Mouse (Mus musculus): Measurements from ENCODE around the gene Chl1. TPM values are rescaled to one million over a fixed set of nuclear protein-coding genes. Genes with fewer than 3 reads are reported as not detected.
A peak's percentile ranks its signal among the peaks of the same experiment; 100 is the strongest.

Chl1 gene
- total RNA-seq (2021), result 1 to 10 TPM; 5.8 to 8.8 TPM
- long read RNA-seq, experiment 1, partial matches to known transcripts, result 0 of 3 reads
- long read RNA-seq, experiment 1, other reads (novel, unspliced or antisense), result 3 of 3 reads
- long read RNA-seq, experiment 2, partial matches to known transcripts, result 0 of 1 reads
- long read RNA-seq, experiment 2, other reads (novel, unspliced or antisense), result 1 of 1 reads

DNA sequence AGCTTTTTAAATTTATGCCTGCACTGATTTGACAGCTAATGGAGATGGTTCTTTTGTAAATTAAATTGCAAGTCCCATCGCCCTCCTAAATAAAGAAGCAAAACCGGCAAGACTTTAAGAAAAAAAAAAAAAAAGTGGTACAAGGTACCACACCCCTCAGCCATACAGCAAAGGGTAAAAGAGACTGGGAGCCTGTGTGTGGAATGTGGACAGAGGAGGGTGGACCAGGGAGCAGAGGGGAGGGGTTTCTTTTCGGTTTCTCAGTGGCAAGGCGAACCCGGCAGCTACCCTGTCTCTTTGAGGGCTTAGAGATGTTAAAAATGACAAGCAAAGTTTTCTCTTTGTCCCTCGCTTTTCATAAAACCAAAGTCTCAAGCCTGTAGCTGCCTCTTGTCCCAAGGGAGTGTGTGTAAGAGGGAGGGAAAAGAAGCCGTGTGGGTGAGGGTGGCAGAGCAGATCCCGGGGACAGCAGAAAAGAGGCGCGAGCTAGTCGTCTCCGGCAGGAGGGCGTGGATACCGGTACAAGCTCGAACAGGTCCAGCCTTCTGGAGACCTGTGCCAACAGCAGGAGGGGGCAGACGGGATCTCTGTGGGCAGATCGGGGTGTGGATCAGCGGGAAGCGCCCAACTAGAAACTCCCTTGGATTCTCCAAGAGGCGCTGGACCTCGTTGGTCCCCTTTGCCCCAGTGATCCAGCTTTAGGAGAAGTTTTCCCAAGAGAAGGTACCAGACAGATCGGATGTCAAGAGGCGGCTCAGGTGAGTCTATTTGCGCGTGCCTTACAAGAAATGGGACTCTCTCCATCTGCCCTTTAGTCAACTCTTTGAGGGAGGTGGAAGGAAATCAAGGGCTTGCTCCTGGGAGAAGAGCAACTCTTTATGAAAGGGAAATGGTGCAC lies at the start of gene Chl1:
Gene Chl1 (plus strand): TSS at position 195 of the 898 bp plus-strand sequence.
- DNase-seq, result peak; percentile 17

DNA sequence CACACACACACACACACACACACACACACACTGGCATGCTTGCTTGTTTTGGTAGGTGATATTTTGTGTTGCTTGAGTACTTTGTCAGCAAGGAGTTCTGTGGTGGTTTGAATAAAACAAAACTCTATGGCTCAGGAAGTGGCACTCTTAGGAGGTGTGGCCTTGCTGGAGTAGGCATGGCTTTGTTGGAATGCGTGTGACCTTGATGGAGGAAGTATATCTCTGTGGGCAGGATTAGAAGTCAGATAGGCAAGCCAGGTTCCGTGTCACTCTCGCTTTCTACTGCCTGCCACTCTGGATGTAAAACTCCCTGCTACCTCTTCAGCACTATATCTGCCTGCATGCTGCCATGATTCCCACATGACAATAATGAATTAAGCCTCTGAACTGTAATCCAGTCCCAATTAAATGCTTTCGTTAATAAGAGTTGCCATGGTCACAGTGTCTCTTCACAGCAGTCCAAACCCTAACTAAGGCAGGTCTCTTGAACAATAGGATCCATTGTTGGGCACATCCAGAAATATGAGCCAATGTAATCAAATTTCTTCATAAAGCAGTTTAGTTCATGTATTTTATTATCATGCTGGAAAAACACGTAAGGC lies 44.8 kb upstream of the Chl1 start:
- DNase-seq, result no peak

DNA sequence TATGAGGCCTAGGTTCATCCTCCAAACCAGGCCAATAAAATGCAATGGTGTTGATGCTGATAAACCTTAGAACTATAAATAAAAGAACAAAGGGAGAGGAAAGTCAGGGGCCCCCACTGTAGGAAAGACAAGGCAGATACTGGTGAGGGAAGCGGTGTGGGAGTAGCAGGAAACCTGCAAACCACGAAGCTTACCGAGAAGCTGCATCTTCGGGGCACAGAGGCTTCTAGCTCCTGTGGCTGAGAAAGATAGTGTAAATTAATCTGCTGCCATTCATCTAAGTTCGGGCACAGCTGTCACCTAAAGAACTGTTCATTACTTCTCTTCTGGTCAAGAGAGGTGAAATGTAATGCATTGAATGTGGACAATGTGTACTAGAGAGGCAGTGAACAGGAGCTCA lies 37.1 kb upstream of the Chl1 start:
- no peak for DNase-seq

DNA sequence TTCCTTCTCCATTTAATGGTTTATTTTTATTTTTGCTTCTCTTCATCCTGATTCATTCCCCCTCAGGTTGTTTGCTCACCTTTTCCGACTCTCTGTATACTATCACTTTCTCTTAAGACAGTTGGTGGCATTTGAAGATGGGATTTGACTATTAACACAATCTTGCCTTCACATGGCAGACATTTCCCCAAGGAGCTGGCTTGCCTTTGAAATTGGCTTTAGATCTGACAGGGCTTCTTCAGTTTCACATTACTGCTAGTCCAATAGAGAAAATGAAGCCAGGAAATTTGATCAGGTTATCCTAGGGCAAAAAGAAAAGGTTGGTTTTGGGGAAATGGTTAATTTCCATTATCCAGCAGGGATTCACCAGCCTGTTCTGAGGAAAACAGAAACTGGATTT lies 23.2 kb upstream of the Chl1 start:
- no peak for DNase-seq

DNA sequence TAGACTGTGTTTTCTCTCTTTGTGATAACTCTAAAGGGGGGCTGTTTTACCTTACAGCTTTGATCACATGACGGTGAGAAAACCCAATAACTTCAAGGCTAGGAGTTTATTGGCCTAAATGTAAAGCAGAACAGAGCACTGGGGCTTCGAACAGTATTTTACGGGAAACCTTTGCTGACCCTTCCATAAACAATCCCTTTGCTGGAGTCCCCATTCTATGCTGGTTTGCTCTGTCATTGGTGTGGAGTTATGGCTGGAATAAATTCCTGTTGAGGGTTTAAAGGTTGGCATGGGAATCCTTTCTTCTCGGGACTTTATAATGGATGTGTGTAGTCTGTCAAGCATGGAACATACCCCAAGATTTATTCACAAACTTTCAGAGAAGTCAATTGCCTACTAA lies 12.0 kb upstream of the Chl1 start:
- DNase-seq, result no peak

DNA sequence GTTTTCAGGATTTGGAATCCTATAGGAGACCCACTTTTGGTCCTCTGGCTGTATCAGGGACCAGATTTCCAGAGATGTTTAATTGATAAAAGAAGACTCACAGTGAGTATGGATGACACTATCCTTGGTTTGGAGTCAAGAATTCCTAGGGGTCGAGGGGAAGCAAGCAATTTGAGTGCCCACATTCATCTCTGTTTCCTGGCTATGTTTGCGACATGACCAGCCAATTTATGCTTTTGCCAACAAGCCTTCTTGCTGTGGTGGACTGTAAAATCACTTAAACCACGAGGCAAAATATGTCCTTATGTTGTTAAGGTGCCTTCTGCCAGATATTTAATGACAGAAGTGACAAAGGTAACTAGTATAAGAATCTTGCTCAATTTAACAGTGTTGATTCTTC lies 6.3 kb upstream of the Chl1 start:
- no peak for DNase-seq

DNA sequence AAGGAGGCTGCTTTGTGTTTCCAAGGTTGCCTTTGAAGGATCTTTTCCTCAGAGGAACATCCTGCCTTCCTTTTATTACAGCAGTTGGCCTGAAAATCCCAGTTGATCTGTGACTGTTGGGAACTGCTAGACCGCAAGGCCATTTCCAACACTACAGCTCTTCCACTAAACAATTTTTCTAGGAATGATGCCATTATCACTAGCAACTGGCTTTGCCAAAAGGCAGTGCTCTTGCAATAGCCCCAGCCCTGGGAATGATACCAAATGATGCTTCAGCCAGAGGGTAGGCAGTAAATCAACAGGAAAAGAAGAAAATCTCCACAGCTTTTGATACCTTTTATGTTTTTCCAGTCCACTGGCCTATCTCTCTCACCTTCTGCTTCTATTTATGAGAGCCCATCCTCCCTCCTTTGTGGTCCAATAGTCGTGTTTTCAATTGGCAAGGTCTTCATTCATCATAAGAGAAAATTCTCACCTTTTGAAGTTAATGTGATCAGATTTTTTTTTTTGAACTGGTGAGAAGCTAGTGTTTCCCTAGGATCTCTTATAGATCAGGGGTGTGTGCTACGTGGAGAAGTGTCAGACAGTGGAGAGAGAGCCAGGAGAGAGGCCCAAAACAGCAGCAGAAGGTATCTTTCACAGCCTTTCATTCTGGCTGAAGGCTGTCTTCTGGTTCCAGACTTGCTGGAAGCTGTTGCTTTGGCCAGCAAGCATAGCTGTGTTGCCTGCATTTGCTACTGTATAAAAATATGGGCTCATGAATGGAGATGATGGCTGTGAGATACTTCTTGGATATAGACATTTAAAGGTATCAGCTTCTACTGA lies 2.4 kb upstream of the Chl1 start:
- peak; percentile 41 for DNase-seq

DNA sequence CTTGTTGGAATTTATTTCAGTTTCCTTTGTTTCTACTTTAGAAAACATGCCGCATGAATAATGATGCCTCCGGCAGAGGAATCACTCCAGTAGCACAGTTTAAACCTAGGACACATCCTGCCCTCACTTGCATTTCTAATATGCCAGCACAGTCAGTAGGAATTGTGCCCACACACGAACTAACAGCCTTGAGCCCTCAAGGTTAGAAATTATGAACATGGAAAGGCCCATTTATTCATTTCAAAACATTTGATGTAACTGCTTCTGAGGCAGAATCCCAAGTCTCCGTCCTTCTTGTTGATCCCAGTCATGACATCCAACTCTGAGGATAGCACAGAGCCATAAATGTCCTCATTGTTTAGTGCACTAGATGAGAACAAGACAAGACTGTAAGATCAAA lies 790 bp upstream of the Chl1 start:
- peak; percentile 13 for DNase-seq

DNA sequence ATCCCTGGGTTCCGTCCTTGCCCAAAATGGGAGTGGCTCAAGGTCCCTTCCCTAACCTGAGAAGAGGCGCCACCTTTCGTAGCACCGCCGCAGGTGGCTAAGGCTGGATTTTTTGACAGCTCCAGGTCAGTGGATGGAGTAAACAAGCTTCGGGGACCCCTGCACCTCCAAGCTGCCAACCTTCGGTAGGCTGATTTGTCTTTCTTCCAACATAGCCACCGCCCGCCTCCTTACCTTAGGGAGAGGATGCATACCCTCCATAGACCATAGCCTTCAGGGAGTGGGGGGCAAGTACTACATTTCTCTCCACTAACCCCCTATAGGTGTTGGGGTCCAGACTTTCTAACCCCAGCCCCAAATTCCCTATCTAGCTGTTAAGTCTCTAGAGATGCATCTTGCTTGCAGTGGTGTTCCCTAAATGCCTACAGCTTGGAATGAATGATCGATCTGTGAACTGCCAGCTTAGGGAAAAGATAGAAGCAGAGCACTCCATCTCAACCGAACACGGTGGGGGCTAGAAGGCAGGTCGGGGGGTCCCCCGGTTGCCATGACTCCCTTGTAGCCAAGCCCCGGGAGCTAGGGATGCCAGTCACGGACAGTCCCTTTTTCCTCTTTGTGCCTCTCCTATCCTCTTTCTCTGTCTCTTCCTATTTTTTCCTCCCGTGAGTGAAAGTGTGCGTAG lies 1.0 kb downstream of the Chl1 start:
- no peak for DNase-seq

DNA sequence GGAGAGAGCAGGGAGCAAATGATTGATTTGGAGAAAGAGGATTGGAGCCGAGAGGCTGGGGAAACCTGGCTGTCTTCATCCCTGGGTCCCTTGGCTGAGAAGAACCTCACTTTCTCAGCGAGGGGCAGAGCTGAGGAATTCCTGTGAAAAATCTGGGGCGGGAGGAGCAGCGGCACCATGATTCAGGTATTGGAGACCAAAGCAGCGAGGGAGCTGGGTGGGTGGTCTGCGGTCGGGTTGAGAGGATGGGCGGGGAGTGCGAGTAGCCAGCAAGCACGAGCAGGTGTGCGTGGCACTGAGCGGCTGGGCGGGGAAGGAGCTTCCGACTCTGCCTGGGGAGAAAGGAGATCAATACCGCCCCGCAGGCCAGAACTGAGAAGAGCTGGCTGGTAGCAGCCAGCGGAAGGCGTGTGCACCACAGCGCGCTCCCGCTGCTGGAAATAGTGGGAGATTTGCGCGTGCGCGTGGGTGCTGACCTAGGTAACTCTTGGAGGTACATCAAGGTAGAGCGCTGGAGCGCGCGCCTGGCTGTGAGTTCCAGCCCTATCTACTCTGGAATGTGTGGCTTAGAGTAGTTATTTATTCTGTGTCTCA lies 1.7 kb downstream of the Chl1 start:
- peak; percentile 15 for DNase-seq

DNA sequence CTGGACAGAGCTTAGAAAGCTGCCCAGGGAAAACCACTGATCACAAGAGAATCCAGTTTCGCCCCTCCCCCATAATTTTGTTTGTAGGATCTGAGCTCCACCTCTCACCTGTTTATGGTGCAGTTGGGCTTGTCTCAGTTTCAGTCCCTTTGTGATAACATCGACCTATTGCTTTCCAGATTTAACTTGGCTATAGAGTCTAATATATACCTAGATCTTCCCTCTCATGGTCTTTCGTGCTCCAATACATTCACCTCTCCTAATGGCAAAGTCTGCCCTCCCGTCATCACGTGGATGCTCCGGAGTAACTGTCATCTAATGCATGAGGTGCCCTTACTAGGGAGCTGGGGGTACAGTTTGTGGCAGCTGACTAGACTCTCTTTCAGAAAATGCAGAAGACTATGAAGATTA lies 2.5 kb downstream of the Chl1 start:
- DNase-seq, result no peak

DNA sequence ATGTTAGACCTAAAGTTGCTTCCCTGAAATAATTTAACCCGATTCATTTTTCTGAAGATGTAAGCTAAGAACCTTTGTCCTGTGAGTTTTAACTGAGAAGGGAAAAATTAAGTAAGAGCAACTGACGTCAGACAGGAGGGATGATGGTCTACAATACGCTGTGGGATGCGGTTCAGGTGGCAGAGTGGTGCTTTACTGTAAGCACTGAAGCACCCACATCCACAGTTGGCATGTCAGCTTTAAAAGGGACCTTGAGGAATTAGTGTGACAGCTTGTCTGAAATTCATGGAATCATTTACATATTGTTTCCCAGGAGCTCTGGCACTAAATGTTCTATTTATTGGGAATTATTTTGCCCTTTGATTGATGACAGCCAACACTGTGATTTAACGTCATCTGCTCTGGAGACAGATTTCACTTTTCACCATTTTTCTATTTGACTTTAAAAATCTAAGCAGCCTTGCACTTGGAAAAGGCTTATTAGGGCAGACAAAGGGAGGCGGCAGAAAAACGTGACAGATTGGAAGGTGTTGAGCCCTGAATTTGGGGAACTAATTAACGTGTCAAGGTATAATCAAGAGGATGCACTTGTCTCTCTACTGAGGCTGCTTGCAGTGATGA lies 3.3 kb downstream of the Chl1 start:
- DNase-seq, result no peak

DNA sequence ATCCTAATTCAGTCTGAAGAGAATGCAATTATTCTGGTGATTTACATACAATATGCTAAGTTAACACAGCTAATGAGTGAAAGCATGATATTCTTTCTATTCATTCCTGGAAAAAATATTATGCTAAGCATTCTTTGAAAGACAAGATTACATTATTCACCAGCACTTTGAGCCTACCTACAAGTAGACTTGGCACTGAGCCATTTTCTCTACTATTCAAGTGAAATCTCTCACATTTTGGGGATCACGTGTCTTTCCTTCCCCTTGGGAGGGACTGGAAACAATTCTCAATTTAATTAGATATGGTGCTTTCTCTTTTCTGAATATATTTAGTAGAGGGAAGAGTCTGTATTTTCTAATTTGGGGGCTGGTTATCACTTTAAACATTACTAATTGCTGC lies 4.0 kb downstream of the Chl1 start:
- DNase-seq, result no peak

DNA sequence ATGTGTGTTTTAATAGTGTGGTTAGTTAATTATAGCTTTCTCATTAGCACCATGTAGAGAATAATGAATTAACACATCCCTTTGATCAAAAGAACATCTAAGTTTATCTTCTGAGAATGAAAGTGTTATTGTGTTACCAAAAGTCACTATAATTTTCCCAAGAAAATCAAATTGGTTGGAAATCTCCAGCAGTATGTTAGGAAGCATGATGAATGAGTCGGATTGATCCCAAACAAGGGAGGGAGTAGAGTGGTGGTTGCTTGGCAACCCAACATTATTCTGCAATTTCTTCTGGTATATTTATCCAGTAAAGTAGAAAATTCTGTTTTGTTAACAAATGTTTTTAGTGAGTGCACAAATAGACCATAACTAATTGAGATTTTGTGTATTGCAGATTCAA lies 4.4 kb downstream of the Chl1 start:
- no peak for DNase-seq

DNA sequence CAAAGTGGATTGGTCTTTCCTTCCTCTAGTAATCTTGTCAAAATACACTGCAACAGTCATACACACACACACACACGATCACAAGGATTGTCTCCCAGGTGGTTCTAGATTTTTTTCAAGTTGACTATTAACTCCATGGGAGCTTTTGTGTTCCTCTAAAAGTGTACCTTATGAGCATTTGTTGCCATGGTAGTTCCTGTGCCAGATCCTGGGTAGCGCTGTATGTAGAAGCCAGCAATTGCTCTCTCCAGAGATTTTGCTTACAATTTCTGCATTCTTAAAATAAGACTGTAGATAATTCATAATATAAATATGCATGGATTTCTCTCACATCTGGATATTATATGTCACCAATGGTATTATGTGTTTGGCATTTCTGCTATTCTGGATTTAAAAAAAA lies 9.2 kb downstream of the Chl1 start:
- DNase-seq, result no peak

DNA sequence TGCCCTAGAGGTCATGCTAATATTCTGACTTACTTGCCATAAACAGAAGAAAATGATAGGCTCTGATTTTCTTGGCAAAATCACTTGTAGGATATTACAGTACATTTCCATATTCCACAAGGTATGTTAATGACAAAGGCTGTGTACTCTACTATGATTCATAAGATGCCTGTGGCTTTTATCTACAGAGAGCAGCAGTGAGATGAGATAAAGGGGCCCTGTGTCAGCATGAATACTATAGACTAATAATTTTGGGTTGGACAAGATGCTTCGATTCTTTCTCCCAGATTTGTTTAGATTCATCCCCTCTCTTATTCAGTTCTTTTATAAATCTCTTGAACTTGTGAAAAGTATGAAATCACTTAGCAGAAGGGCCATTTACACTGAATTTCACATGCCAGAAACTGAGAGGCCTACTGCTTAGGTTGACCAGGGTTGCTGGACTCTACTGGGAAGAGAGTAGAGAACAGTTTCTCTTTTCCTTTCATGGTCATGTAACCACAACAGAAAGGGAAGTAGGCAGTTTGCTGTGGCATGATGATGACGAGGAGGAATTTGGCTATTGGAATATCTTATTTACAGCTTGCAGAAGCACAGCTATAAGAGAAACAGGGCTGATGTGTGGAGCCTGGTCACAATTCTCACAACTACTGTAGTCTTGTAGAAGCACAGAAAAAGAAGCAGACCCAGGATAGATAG lies 15.1 kb downstream of the Chl1 start:
- no peak for DNase-seq

DNA sequence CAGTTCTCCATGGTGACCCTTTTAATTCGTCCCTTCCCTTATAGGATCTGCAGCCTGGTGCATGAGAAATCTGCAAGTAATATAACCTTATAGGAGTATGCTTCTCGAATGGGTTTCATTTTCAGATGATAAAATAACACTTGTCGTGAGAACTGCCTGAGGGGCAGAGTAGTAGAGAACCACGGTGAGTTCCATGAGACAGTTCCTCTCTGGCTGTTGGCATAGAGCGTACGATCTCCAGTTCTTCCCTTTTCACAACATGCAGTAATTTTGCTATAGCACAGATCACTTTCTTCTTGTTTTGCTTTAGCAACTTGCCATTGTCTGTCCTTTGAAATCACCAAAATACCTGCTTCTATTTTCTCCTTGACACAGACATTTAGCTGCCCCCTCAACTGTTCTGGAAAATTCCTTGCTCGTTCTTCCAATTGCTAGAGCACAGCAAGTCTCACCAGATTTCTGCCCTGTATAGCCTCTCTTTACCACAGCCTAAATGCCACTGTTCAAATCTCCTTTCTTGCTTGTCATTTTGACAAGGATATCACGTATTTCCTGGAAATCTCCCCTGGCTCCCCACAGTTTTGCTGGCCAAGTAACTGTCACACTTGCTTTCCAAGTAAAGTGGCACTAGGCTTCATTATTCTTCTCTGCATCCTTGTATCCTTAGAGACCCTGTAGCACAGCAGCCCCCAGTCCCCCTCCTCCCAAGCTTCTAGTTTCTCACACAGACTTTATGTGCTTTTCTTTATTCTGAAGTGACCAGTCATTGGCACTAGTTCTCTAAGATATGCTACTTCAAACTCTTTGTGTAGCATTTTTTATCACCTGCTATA lies 16.8 kb downstream of the Chl1 start:
- DNase-seq, result no peak

DNA sequence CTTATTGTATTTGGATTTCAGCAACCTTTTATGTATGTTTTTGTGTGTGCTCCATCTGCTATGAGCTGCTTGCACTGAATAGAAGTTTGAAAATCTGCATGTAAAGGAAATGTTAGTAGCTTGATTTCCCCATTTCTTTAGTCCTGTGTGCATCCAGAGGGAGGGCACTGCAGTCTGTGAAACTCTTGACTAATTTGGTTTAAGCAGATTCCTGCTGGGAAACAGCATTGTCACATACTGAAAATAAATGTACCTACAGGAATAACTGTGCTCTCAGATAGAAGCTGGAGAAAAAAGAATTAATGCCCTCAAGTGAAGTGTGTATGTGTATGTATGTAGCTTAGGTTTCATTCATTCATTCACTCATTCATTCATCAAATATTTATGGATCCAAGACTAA lies 22.7 kb downstream of the Chl1 start:
- no peak for DNase-seq

DNA sequence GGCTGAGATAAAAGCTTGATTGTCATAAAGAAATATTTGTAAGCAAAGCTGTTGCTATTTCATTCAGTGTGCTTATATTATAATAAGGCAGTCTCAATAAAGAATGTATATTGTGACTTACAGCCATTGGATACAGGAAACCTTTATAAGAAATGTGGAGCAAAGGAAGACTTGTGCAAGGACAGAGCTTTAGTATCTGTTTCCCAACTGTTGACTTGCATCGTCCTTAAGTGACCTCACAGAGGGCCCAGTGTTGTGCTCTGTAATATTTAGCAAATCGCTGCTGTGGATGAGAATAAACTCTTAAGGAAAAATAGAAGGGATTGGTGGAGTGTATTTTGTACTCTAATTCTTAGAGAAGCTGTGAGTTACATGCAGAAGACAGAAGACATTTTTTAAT lies 23.6 kb downstream of the Chl1 start:
- DNase-seq, result no peak

DNA sequence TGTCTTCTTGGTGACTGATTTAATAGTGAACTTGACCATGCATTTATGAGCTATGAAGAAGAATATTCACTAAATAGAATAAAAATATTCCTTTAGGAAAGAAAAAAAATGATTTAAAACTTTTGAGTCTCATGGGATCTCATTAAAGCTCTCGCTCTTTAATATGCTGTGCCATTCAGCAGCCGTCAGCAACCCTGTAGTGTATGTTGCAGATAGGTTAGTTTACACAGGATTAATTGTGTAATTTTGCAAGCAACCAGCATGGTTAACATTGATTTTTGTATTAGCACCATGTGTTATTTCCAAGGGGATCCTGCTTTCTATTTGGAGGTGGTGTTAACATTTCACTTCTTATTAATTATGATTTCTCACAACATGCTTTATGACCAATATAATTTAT lies 32.2 kb downstream of the Chl1 start:
- DNase-seq, result no peak

Data from adrenal gland, postnatal 10 days (tissue).